Mouse (Mus musculus) forelimb bud, embryonic 11.5 days (tissue): ENCODE results near the gene Gm28043.

Experiments used
- DNase-seq: peaks from one replicate; pipeline ENCODE4 v3.0.0-alpha.2; 2012; ENCODE audit warnings: low read depth, low spot score

Gm28043 gene

DNA sequence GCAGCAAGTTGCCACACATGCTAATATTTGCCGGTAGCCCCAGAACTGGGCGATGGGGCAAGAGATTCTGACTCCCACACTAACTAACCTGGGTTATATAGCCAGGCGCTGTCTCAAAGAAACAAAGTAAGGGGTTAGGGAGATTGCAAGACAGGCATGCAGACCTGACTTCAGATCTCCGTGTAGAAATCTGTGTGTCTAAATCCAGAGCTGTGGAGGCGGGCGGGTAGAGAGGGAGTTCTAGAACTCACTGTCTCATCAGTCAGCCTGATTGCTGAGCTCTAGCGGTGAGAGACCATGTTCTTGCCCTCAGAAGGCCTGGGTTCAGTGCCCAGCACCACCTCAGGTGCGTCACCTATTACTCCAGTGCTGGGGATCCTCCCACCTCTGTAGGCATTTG is 8.8 kb downstream of the Gm28043 start:
- no peak for DNase-seq

DNA sequence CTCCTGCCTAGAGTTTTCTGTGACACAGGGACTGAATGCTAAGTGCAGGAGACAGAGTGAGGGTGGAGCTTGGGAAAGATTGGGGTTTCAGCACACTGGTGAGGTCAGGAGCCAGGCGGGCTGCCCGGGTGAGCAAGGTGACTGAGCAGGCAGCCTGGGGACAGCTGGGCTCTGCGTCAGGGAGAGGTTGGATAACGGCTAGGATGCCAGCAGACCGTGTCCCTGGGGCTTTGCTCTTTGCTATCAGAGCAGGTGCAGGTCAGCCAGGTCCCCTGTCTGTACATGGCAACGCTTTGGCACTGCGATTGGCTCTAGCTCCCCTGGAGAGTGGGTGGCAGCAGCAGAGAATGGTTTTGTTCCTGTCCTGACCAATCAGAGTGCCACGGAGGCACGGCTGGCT is 12.6 kb downstream of the Gm28043 start:
- DNase-seq = no peak

DNA sequence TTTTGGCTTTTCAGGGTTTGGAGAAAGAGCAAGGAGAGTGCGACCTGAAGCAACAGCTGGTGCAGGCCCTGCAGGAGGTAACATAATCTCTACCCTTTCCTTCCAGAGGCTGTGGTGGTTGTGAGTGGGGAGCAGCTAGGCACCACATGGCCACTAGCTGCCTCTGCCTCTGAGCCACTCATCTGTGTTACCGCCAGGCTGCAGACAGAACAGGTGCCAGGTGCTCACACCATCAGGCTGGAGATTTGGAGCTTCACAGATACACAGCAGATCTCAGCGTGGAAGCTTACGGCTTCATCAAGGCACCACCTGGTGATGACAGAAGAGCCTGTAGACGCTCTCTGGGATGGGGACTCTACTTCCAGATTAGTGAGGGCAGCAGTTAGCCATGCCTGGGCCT is 14.3 kb downstream of the Gm28043 start:
- no peak for DNase-seq

DNA sequence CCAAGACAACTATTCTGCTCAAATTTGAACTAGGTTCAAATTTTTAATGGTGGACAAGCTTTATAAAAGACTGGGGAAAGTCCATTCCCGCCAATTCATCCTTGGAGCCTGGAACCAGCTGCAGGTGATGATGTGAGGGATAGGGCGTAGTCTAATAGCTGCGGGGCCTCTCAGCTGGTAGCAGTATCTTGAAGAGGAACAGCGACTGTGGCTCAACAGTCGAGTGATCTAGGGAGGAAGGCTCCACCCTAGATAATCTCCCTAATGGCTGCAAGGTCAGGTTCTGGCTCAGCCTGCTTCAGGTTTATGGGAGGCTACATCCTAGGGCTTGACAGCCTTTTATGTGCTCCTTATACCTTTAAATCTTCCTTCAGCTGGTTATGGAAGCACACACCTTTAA is 14.9 kb downstream of the Gm28043 start:
- no peak for DNase-seq

DNA sequence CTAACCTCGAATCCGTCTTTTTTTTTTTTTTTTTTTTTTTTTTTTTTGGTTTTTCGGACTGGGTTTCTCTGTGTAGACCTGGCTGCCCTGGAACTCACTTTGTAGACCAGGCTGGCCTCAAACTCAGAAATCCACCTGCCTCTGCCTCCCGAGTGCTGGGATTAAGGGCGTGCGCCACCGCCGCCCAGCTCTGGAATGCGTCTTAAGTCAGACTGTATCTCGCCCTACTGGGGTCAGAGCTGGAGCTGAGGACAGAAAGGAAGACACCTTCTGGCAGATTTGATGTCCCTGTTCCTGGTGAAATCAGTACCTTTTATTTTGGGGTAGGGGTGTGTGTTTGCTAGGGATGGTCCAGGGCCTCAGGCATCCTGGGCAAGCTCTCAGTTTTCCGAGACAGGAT is 17.6 kb downstream of the Gm28043 start:
- no peak for DNase-seq

DNA sequence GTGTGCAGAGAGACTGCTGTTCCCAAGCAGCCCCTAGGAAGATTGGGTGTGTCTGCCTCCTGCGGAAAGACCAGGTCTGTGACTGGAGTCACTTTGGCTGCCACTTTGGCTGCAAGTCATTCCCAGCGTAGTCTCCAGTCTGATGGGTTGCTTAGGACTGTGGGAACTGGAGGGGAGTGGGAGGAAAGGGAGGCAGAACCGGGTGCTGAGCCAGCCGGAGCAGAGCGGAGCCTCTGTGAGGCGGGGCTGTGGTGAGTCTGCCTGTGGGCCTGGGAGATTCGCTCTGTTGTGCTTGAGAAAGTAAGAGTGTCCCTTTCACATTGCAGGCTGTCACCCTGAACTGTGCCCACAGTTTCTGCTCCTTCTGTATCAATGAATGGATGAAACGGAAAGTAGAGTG is 20.8 kb downstream of the Gm28043 start:
- DNase-seq = no peak

DNA sequence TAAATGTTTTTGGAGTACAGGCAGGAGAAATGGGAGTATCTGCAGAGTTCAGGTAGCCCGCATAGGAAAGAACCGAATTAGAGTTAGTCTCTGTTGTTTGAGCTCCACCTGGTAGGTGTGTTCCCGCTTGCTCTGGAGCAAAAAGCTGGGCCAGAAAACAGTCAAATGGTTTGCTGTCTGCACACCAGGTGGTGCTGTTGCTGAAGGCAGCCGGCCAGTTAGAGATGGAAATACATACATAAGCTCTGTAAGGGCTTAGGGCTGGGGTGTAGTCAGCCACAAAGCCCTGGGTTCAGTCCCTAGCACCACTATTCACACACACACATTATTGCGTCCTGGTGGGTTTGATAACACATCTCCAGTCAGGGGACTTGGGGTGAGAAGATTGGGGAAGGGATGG is 21.4 kb downstream of the Gm28043 start:
- no peak for DNase-seq

DNA sequence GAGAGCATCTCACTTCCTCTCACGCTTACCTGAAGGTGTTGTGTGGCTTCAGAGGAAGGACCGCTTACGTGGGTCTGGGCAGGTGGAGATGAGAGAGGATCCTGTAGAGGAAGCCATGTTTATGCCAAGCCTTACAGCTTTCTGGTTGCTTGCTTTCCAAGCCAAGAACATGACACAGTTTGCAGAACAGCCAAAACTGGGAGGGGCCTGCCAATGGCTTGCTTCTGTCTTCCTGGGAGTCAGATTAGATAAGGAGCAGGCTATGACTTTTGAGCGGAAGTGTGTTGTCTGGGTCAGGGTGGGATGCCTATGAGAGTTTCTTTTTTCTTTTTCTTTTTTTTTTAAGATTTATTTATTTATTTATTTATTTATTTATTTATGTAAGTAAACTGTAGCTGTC is 22.7 kb downstream of the Gm28043 start:
- DNase-seq = no peak

DNA sequence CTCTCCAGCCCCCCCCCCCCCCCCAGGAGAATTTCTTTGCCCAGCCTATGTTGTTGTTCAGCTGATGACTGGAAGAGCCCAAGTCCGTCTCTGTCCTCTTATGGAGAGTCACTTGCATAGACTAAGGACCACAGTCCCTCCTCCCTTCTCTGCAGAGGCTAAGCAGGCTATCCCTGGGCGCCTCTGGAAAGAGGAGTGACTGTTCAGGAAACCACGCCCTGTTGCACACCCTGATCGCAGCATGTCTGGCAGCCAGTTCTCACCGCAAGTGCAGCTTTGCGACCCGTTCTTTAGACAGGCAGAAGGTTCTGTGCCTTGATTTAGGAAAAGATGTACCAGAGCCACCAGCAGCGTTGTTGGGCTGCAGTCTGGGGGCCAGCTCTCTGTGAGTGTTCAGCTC is 23.2 kb downstream of the Gm28043 start:
- DNase-seq = no peak

DNA sequence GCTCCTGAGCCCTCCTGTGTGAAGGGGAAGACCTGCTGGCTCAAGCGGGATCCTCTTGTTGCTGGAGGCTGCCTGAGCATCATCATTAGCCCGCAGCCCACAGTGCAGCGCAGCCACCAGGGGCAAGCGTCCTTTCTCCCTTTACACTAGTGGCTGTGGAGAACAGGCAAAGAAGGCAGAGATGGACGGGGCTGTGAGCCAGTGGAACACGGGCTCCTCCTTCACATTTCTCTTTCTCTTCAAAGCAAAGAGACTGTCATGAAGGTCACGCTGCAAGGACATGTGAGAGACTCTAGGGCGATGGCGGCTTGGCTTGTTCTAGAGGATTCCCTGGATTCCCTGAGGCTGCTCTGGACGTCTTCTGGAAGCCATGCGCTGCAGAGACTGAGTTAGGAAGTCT is 26.3 kb downstream of the Gm28043 start:
- DNase-seq = no peak

DNA sequence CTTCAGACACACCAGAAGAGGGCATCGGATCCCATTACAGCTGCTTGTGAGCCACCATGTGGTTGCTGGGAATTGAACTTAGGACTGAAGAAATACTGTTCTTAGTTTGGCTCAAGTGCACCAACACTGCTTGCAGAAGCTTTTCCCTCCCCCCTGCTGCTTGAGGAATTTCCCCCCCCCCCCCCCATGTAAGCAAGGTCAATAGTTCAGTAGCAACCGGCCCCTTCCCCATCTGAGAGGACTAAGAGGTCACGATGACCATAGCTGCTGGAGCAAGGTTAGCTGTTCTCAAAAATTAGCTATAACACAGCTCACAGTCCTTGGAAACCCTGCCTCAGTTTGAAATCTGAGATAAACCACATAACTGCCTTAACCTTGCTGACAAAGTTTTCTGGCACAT is 27.5 kb downstream of the Gm28043 start:
- DNase-seq = no peak

DNA sequence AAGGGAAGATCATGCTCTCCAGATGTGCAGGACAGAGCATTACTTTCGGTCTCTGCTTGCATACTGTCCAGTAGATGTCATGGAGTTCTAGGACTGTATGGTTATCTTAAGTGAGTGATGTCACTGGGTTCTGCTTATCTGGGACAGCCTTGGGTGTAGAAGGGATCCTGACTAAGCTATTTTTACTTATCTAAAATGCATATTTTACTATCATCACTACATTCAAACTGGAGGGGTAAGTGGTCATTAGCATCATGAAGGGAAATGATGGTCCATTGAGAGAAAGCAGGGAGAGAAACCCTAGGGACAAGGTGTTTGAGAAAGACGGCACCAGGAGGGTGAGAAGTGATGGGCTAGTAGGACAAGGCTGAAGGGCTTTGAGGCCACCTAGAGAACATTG is 43.6 kb downstream of the Gm28043 start:
- DNase-seq = no peak

DNA sequence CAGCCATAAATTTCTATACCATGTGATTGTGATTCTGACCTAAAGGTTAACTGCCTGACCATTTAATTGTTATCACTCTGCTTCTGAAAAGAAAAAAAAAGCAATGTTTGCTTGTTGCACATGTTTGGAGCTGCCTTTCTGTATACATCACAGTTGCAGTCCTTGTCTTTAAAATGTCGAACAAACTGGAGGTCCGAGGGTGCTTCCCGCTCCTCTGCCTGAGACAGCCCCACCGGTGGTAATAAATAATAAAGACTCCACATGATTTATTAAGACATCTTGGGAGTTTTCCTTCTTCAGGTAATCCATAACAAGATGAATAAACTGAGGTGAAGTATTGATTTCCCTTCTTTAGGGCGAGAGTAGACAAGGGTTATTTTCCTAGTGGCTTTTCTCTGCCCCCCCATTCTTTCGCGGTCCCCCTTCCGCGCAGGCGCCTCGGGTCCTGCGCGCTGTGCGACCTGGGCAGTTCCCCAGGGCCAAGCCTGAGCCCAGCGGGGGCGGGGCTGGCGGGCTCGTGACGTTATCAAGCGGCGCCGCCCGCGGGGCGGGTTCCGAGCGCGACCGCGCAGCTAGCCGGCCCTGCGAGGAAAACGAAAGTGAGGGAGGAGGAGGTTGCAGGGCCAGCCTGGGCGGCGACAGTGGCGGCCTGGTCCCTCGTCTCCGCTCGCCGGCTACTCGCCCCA is 45.5 kb downstream of the Gm28043 start, which contains the start of gene Cmtr1:
Gene Cmtr1, plus strand, starts transcription at position 520 of the 686 bp plus-strand sequence.
- DNase-seq = peak; percentile 94

DNA sequence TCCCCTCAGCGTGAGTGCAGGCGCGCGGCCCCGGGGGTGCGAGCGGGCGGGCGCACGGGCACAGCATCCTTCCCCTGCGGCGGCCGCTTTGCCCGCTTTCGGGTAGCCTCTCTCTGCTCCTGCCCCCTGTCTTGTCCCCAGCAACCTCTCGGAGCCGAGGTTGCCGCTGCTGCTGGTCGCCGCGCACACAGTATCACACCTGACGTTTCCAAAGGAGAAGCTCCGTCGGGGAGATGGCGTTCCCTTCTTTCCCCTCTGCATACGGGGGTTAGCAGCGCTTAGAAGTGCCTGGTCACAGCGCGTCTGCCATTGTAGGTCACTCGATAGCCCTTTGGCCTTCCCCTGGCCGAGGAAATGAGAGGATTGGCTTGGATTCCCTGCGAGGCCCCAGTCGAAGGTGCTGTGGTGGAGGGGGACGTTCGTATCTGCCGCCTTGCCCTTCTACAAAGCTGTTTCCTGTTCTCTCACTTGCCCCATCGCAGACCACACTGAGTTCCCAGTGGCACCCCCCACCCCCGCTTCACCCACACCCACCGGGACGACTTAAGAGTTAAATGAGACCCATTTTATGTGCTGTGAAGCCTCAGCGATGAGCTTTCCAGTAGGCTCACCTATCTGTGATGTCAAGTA is 46.2 kb downstream of the Gm28043 start:
- DNase-seq = peak; percentile 6

DNA sequence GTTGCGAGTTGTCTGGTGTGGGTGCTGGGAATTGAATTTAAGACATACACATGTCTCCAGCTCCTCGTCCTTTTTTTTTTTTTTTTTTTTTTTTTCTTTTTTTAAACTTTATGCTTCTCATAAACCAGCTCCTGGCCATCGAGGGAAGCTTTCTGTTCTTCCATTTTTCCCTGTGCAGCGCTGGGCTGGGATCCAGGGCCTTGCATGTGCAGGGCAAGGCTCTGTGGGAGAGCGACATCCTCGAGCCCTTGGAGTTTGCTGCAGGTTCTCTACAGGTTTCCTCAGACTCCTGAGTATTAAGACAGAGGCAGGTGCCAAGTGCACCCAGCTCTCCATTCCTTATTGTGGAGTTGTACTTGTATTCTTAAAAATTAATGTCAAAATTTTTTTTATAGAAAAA is 47.5 kb downstream of the Gm28043 start:
- no peak for DNase-seq

DNA sequence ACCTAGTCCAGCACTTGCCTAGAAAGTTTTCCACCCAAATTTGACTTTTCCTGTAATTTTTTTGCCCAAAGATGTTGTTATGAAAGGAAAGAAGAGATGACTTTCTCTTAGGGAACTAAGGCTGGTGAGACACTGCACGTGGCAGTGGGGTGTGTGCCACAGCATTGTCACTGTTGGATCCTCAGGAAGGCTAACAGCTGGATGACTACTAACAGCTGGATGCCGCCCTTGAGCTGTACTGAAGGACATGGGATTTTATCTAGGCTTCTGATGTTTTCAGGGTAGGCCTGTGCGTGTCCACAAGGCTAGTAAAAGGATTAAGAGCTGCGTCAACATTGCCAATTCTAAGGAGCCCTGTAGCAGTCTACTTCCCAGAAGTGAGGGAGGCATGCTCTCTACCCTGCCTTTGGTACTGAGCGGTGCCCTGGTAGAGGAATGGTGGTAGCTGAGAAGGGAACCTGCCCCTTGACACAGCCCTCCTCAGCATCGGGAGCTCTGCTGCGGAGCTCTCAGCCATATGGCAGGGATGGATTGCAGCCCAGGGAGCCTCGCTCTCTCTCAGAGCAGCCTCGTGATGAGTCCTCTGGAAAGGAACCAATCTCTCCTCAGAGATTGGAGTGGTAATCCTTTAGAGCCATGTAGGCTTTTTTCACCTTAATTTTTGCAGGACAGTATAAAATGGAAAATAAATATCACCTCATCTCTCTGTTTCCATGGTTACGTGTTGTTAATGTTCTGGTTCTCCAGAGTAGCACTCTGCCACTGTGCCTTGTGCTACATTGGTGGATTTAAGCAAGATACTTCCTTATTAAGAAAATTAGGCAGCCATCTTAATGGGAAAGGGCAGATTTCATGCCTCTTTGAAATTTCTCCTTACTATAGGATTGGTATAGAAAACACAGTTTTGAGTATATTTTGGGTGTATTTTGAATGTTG is 53.6 kb downstream of the Gm28043 start:
- DNase-seq = no peak

DNA sequence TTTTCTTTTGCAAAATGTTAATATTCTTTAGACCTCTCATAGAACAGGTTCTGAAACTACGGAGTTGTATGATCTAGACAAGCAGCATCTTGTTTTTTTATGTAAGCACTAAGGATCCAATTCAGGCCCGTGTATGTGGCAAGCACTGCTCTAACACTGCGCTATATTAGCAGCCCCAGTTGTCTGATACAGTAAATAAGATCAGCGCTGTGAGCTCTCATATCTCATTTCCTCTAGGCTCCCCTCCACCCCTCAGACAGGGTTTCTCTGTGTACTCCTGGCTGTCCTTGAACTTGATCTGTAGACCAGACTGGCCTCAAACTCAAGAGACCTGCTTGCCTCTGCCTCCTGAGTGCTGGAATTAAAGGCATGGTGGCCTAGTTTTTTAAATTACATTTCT is 54.4 kb downstream of the Gm28043 start:
- DNase-seq = no peak

DNA sequence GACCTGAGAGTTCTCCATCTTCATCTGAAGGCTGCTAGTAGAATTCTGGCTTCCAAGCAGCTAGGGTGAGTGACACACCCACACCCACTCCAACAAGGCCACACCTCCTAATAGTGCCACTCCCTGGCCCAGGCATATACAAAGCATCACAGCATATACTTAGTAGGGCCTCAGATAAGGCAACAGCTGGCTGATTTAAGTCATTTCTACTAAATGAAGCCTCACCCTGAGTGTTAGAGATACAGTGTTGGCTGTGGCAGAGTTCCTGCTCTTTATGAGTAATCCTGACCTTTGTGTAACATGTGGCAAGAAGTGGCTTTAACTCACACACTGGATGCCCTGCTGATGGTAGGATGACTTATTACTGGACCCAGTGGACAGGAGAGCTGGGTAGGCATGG is 55.3 kb downstream of the Gm28043 start:
- DNase-seq = no peak

DNA sequence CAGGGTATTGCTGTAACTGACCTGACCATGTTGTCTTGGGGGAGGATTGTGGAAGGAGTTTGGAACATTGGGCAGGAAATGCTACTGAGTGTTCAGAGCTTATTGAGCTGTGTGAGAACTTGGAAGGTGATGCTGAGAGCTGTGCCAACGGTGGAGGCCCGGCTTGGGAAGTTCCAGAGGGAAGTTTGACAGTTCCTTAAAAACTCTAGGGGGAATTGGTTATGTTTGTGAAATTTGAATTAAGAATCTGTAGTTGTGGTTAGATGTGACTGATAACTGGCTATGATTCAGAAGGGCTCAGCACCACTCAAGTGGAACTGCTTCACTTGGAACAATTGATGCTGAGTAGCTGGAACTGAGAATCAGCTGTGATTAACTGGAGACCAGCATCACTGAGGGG is 56.3 kb downstream of the Gm28043 start:
- DNase-seq = no peak

DNA sequence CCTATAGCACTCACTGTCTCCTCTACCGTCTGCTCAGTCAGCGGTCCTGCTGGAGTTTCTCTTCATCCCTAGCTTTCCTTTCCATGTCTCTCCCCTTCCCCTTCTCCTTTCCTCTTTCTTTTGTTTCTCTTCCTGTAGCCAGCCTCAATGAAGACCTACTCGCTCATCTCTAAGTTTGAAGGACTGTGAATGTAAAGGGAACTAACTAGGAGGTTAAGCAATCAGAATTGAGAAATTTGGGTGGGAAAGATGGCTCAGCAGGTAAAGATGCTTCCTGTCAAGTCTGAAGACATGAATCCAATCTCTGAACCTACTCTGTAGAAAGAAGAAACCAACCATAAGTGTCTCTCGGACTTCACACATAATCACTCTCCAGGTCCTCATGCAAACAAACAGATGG is 58.6 kb downstream of the Gm28043 start:
- no peak for DNase-seq

DNA sequence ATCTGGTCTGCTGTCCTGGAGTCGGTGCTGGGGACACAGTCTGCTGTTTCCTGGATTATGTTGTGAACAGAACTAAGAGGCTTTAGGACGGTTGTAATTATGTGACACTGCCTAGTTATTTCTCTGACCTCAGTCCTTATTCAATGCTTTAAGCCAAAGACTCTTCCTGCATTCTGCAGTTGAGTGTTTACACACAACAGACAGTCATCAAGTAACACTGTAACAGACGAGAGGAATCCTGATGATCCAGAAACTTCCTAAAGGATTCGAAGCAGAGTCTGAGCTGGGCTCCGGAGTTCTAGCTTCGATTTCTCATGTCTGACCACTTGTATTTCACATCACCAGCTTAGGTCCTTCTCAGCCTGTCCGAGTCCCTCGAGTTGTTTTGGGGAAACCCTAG is 63.9 kb downstream of the Gm28043 start:
- no peak for DNase-seq

DNA sequence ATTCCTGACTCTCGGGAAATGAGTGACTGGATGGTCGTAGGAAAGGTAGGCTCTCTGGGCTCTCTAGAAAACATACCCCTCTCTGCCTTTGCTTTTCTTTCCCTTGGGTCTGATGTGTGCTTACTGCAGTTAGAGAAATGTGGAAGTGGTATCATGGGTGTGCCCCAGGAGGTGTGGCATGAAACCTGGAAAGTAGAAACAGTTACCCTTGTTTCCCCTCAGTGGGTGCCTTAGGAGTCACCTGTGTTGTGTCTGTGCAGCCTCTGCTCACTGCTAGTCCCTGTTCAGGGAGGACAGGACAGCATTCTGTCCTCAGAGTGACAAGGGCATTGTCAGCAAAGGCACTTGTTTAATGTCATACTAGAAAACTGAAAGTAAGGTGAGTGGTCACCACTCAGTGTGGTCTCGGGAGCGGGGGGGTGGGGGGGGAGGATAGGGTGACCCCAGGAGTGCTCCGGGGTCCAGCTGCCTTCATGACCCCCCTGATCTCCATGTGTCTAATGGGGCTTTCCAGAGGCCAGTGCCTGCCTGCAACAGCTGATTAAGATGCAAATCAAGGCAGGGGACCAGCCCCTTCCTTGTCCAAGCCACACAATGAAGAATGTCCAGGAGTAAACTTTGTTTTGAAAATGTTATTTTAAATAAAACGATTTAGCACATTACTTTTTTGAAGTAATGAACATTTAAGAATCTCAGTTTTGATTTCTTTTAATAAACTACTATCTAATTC is 64.5 kb downstream of the Gm28043 start:
- no peak for DNase-seq
